Mouse (Mus musculus): Measurements from ENCODE around the gene Fam214a. TPM values are rescaled to one million over a fixed set of nuclear protein-coding genes. Genes with fewer than 3 reads are reported as not detected.

Fam214a gene
- polyA plus RNA-seq (2012; ENCODE audit: insufficient read depth, insufficient read length, missing spikeins) = 43.2 and 48.3 TPM in 2 replicates

- Histone ChIP-seq H3K4me1 (ENCODE audit: control insufficient read depth, insufficient read depth, low read length) (peaks cover 17% of the 10 kb centered on the region), H3K4me3 (ENCODE audit: insufficient read depth, low read length) (peak within 1 kb of the TSS; percentile 72), H3K27ac (ENCODE audit: insufficient read depth, low read depth, low read length) (peak within 1 kb of the TSS; percentile 98)
- TF ChIP-seq POLR2A (IDR thresholded peaks at IDR 0.05; ENCODE audit: borderline replicate concordance, low read depth, low read length) (no peak), CTCF (IDR thresholded peaks at IDR 0.05; ENCODE audit: low read depth, low read length) (no peak)
These were observed at the start of gene Fam214a for GRCm38 (mm10) chr9:74952756-74953247. Gene Fam214a, plus strand, starts transcription at chr9:74952884.

- Histone ChIP-seq H3K4me1 (ENCODE audit: control insufficient read depth, insufficient read depth, low read length) (peaks cover 37% of the 10 kb centered on the region), H3K4me3 (ENCODE audit: insufficient read depth, low read length) (no peak overlapping the region), H3K27ac (ENCODE audit: insufficient read depth, low read depth, low read length) (no peak overlapping the region)
- TF ChIP-seq POLR2A (IDR thresholded peaks at IDR 0.05; ENCODE audit: borderline replicate concordance, low read depth, low read length) = no peak
- TF ChIP-seq CTCF (IDR thresholded peaks at IDR 0.05; ENCODE audit: low read depth, low read length) = no peak
These were observed 47.7 kb upstream of the Fam214a start for GRCm38 (mm10) chr9:74904866-74905508.

GRCm38 (mm10) chr9:74906951-74907350 is 45.7 kb upstream of the Fam214a start:
- H3K4me3 ChIP-seq (ENCODE audit: insufficient read depth, low read length) = no peak overlapping the region
- no peak for TF ChIP-seq CTCF (IDR thresholded peaks at IDR 0.05; ENCODE audit: low read depth, low read length)
- no peak for TF ChIP-seq POLR2A (IDR thresholded peaks at IDR 0.05; ENCODE audit: borderline replicate concordance, low read depth, low read length)
- peaks cover 48% of the 10 kb centered on the region for H3K4me1 ChIP-seq (ENCODE audit: control insufficient read depth, insufficient read depth, low read length)
- H3K27ac ChIP-seq (ENCODE audit: insufficient read depth, low read depth, low read length) = peak overlapping the region; percentile 6; the same call in 1 of the 2 replicates

GRCm38 (mm10) chr9:74909245-74909644 is 43.4 kb upstream of the Fam214a start:
- H3K27ac ChIP-seq (ENCODE audit: insufficient read depth, low read depth, low read length) = peak overlapping the region; percentile 57
- H3K4me3 ChIP-seq (ENCODE audit: insufficient read depth, low read length) = no peak overlapping the region
- H3K4me1 ChIP-seq (ENCODE audit: control insufficient read depth, insufficient read depth, low read length) = peaks cover 60% of the 10 kb centered on the region
- no peak for TF ChIP-seq CTCF (IDR thresholded peaks at IDR 0.05; ENCODE audit: low read depth, low read length)
- TF ChIP-seq POLR2A (IDR thresholded peaks at IDR 0.05; ENCODE audit: borderline replicate concordance, low read depth, low read length) = no peak

GRCm38 (mm10) chr9:74910226-74910759 is 42.4 kb upstream of the Fam214a start:
- Histone ChIP-seq H3K4me1 (ENCODE audit: control insufficient read depth, insufficient read depth, low read length) (peaks cover 61% of the 10 kb centered on the region), H3K4me3 (ENCODE audit: insufficient read depth, low read length) (no peak overlapping the region), H3K27ac (ENCODE audit: insufficient read depth, low read depth, low read length) (no peak overlapping the region)
- TF ChIP-seq POLR2A (IDR thresholded peaks at IDR 0.05; ENCODE audit: borderline replicate concordance, low read depth, low read length) (no peak), CTCF (IDR thresholded peaks at IDR 0.05; ENCODE audit: low read depth, low read length) (no peak)

- H3K27ac ChIP-seq (ENCODE audit: insufficient read depth, low read depth, low read length) = no peak overlapping the region
- TF ChIP-seq POLR2A (IDR thresholded peaks at IDR 0.05; ENCODE audit: borderline replicate concordance, low read depth, low read length) (no peak), CTCF (IDR thresholded peaks at IDR 0.05; ENCODE audit: low read depth, low read length) (no peak)
- peaks cover 66% of the 10 kb centered on the region for H3K4me1 ChIP-seq (ENCODE audit: control insufficient read depth, insufficient read depth, low read length)
- no peak overlapping the region for H3K4me3 ChIP-seq (ENCODE audit: insufficient read depth, low read length)
These were observed 41.3 kb upstream of the Fam214a start for GRCm38 (mm10) chr9:74911430-74911829.

- TF ChIP-seq CTCF (IDR thresholded peaks at IDR 0.05; ENCODE audit: low read depth, low read length) = no peak
- TF ChIP-seq POLR2A (IDR thresholded peaks at IDR 0.05; ENCODE audit: borderline replicate concordance, low read depth, low read length) = no peak
- Histone ChIP-seq H3K4me1 (ENCODE audit: control insufficient read depth, insufficient read depth, low read length) (peaks cover 65% of the 10 kb centered on the region), H3K27ac (ENCODE audit: insufficient read depth, low read depth, low read length) (no peak overlapping the region), H3K4me3 (ENCODE audit: insufficient read depth, low read length) (no peak overlapping the region)
These were observed 40.8 kb upstream of the Fam214a start for GRCm38 (mm10) chr9:74911919-74912318.

- Histone ChIP-seq H3K27ac (ENCODE audit: insufficient read depth, low read depth, low read length) (no peak overlapping the region), H3K4me1 (ENCODE audit: control insufficient read depth, insufficient read depth, low read length) (peaks cover 61% of the 10 kb centered on the region), H3K4me3 (ENCODE audit: insufficient read depth, low read length) (no peak overlapping the region)
- TF ChIP-seq POLR2A (IDR thresholded peaks at IDR 0.05; ENCODE audit: borderline replicate concordance, low read depth, low read length) = no peak
- no peak for TF ChIP-seq CTCF (IDR thresholded peaks at IDR 0.05; ENCODE audit: low read depth, low read length)
These were observed 39.9 kb upstream of the Fam214a start for GRCm38 (mm10) chr9:74912619-74913376.

GRCm38 (mm10) chr9:74915611-74916010 is 37.1 kb upstream of the Fam214a start:
- Histone ChIP-seq H3K4me1 (ENCODE audit: control insufficient read depth, insufficient read depth, low read length) (peaks cover 35% of the 10 kb centered on the region), H3K4me3 (ENCODE audit: insufficient read depth, low read length) (no peak overlapping the region), H3K27ac (ENCODE audit: insufficient read depth, low read depth, low read length) (no peak overlapping the region)
- TF ChIP-seq POLR2A (IDR thresholded peaks at IDR 0.05; ENCODE audit: borderline replicate concordance, low read depth, low read length) (no peak), CTCF (IDR thresholded peaks at IDR 0.05; ENCODE audit: low read depth, low read length) (no peak)

Data from bone marrow macrophage, adult 2 months (primary cell).